Mouse (Mus musculus): ENCODE results near the gene Krtap5-4. TPM values are rescaled to one million over a fixed set of nuclear protein-coding genes. Genes with fewer than 3 reads are reported as not detected.
"Not testable (repeated sequence)": the region's sequence is repeated elsewhere in the genome, so short reads cannot be mapped to it uniquely, and the experiment has no call there.

Krtap5-4 gene
- polyA plus RNA-seq, 1 experiment from 2014 or later = 0.26 TPM

- peaks cover 56% of the 10 kb centered on the region for H3K4me1 ChIP-seq (ENCODE audit: control insufficient read depth, insufficient read depth, low read length)
- H3K36me3 ChIP-seq (ENCODE audit: control insufficient read depth, insufficient read depth, low read length) = no peaks in the 10 kb centered on the region
- no peak for ATAC-seq (replicated peaks; ENCODE audit: insufficient number of reproducible peaks, low FRiP score, low TSS enrichment)
- 56% methylated on average over 3 of the region's 3 CpGs for WGBS (ENCODE audit: insufficient replicate concordance)
- no peak overlapping the region for H3K4me3 ChIP-seq (ENCODE audit: low read depth, low read length)
- H3K27me3 ChIP-seq (ENCODE audit: control insufficient read depth, insufficient read depth, low read length) = no peaks in the 10 kb centered on the region
- no peak overlapping the region for H3K4me2 ChIP-seq
- no peaks in the 10 kb centered on the region for H3K9me3 ChIP-seq (replicated peaks; ENCODE audit: control insufficient read depth, low read length)
- no peak overlapping the region for H3K9ac ChIP-seq (ENCODE audit: low read depth, low read length)
- peak overlapping the region; percentile 97 for H3K27ac ChIP-seq (ENCODE audit: low read depth, low read length)
These were observed 25.2 kb downstream of the Krtap5-4 start for GRCm38 (mm10) chr7:142328507-142328906.

GRCm38 (mm10) chr7:142330271-142330724 lies 26.9 kb downstream of the Krtap5-4 start:
- Histone ChIP-seq H3K27ac (ENCODE audit: low read depth, low read length) (peak overlapping the region; percentile 97), H3K4me3 (ENCODE audit: low read depth, low read length) (no peak overlapping the region), H3K4me2 (no peak overlapping the region), H3K9me3 (replicated peaks; ENCODE audit: control insufficient read depth, low read length) (no peaks in the 10 kb centered on the region), H3K36me3 (ENCODE audit: control insufficient read depth, insufficient read depth, low read length) (no peaks in the 10 kb centered on the region), H3K9ac (ENCODE audit: low read depth, low read length) (peak overlapping the region; percentile 23; the same call in 1 of the 2 replicates), H3K27me3 (ENCODE audit: control insufficient read depth, insufficient read depth, low read length) (no peaks in the 10 kb centered on the region), H3K4me1 (ENCODE audit: control insufficient read depth, insufficient read depth, low read length) (peaks cover 58% of the 10 kb centered on the region)
- peak; percentile 85 for ATAC-seq (replicated peaks; ENCODE audit: insufficient number of reproducible peaks, low FRiP score, low TSS enrichment)
- WGBS (ENCODE audit: insufficient replicate concordance) = 13% methylated on average over 9 of the region's 9 CpGs

- no peak for ATAC-seq (replicated peaks; ENCODE audit: insufficient number of reproducible peaks, low FRiP score, low TSS enrichment)
- Histone ChIP-seq H3K4me3 (ENCODE audit: low read depth, low read length) (no peak overlapping the region), H3K4me2 (no peak overlapping the region), H3K9ac (ENCODE audit: low read depth, low read length) (no peak overlapping the region), H3K27ac (ENCODE audit: low read depth, low read length) (peak overlapping the region; percentile 97), H3K36me3 (ENCODE audit: control insufficient read depth, insufficient read depth, low read length) (no peaks in the 10 kb centered on the region), H3K9me3 (replicated peaks; ENCODE audit: control insufficient read depth, low read length) (no peaks in the 10 kb centered on the region), H3K4me1 (ENCODE audit: control insufficient read depth, insufficient read depth, low read length) (peaks cover 54% of the 10 kb centered on the region), H3K27me3 (ENCODE audit: control insufficient read depth, insufficient read depth, low read length) (no peaks in the 10 kb centered on the region)
- 30% methylated on average over 4 of the region's 4 CpGs for WGBS (ENCODE audit: insufficient replicate concordance)
These were observed 27.9 kb downstream of the Krtap5-4 start for GRCm38 (mm10) chr7:142331281-142331680.

- H3K27me3 ChIP-seq (ENCODE audit: control insufficient read depth, insufficient read depth, low read length); H3K4me2 ChIP-seq; H3K9me3 ChIP-seq (replicated peaks; ENCODE audit: control insufficient read depth, low read length); H3K9ac ChIP-seq (ENCODE audit: low read depth, low read length); ATAC-seq (replicated peaks; ENCODE audit: insufficient number of reproducible peaks, low FRiP score, low TSS enrichment); H3K36me3 ChIP-seq (ENCODE audit: control insufficient read depth, insufficient read depth, low read length); H3K4me3 ChIP-seq (ENCODE audit: low read depth, low read length): not testable (repeated sequence)
- Histone ChIP-seq H3K4me1 (ENCODE audit: control insufficient read depth, insufficient read depth, low read length) (peaks cover 40% of the 10 kb centered on the region), H3K27ac (ENCODE audit: low read depth, low read length) (0 out of 2 replicates have a peak overlapping the region, but pooled peaks have one; percentile 42)
- 43% methylated on average over 3 of the region's 9 CpGs for WGBS (ENCODE audit: insufficient replicate concordance)
These were observed 29.4 kb downstream of the Krtap5-4 start for GRCm38 (mm10) chr7:142332741-142333140.

GRCm38 (mm10) chr7:142334246-142334645 lies 30.9 kb downstream of the Krtap5-4 start:
- no peaks in the 10 kb centered on the region for H3K27me3 ChIP-seq (ENCODE audit: control insufficient read depth, insufficient read depth, low read length)
- H3K27ac ChIP-seq (ENCODE audit: low read depth, low read length) = no peak overlapping the region
- ATAC-seq (replicated peaks; ENCODE audit: insufficient number of reproducible peaks, low FRiP score, low TSS enrichment) = peak; percentile 42
- H3K36me3 ChIP-seq (ENCODE audit: control insufficient read depth, insufficient read depth, low read length) = no peaks in the 10 kb centered on the region
- peaks cover 29% of the 10 kb centered on the region for H3K4me1 ChIP-seq (ENCODE audit: control insufficient read depth, insufficient read depth, low read length)
- no peak overlapping the region for H3K9ac ChIP-seq (ENCODE audit: low read depth, low read length)
- WGBS (ENCODE audit: insufficient replicate concordance) = 3% methylated on average over 3 of the region's 3 CpGs
- no peak overlapping the region for H3K4me3 ChIP-seq (ENCODE audit: low read depth, low read length)
- no peak overlapping the region for H3K4me2 ChIP-seq
- no peaks in the 10 kb centered on the region for H3K9me3 ChIP-seq (replicated peaks; ENCODE audit: control insufficient read depth, low read length)

GRCm38 (mm10) chr7:142335151-142335550 lies 31.8 kb downstream of the Krtap5-4 start:
- Histone ChIP-seq H3K27ac (ENCODE audit: low read depth, low read length) (no peak overlapping the region), H3K4me3 (ENCODE audit: low read depth, low read length) (no peak overlapping the region), H3K9me3 (replicated peaks; ENCODE audit: control insufficient read depth, low read length) (no peaks in the 10 kb centered on the region), H3K9ac (ENCODE audit: low read depth, low read length) (no peak overlapping the region), H3K4me2 (no peak overlapping the region), H3K27me3 (ENCODE audit: control insufficient read depth, insufficient read depth, low read length) (no peaks in the 10 kb centered on the region), H3K36me3 (ENCODE audit: control insufficient read depth, insufficient read depth, low read length) (no peaks in the 10 kb centered on the region), H3K4me1 (ENCODE audit: control insufficient read depth, insufficient read depth, low read length) (peaks cover 20% of the 10 kb centered on the region)
- WGBS (ENCODE audit: insufficient replicate concordance) = 87% methylated on average over 8 of the region's 8 CpGs
- no peak for ATAC-seq (replicated peaks; ENCODE audit: insufficient number of reproducible peaks, low FRiP score, low TSS enrichment)

GRCm38 (mm10) chr7:142340269-142340970 lies 37.1 kb downstream of the Krtap5-4 start:
- no peak overlapping the region for H3K4me2 ChIP-seq
- WGBS (ENCODE audit: insufficient replicate concordance) = 53% methylated on average over 10 of the region's 10 CpGs
- H3K9ac ChIP-seq (ENCODE audit: low read depth, low read length) = no peak overlapping the region; the same call in 1 of the 2 replicates
- ATAC-seq (replicated peaks; ENCODE audit: insufficient number of reproducible peaks, low FRiP score, low TSS enrichment) = no peak
- H3K4me3 ChIP-seq (ENCODE audit: low read depth, low read length) = no peak overlapping the region
- H3K9me3 ChIP-seq (replicated peaks; ENCODE audit: control insufficient read depth, low read length) = no peaks in the 10 kb centered on the region
- H3K36me3 ChIP-seq (ENCODE audit: control insufficient read depth, insufficient read depth, low read length) = no peaks in the 10 kb centered on the region
- no peaks in the 10 kb centered on the region for H3K27me3 ChIP-seq (ENCODE audit: control insufficient read depth, insufficient read depth, low read length)
- no peak overlapping the region for H3K27ac ChIP-seq (ENCODE audit: low read depth, low read length)
- H3K4me1 ChIP-seq (ENCODE audit: control insufficient read depth, insufficient read depth, low read length) = peaks cover 6% of the 10 kb centered on the region

- 64% methylated on average over 10 of the region's 10 CpGs for WGBS (ENCODE audit: insufficient replicate concordance)
- 0 out of 2 replicates have a peak overlapping the region, but pooled peaks have one; percentile 22 for H3K27ac ChIP-seq (ENCODE audit: low read depth, low read length)
- ATAC-seq (replicated peaks; ENCODE audit: insufficient number of reproducible peaks, low FRiP score, low TSS enrichment) = no peak
- 0 out of 2 replicates have a peak overlapping the region, but pooled peaks have one; percentile 10 for H3K9ac ChIP-seq (ENCODE audit: low read depth, low read length)
- no peaks in the 10 kb centered on the region for H3K27me3 ChIP-seq (ENCODE audit: control insufficient read depth, insufficient read depth, low read length)
- H3K4me1 ChIP-seq (ENCODE audit: control insufficient read depth, insufficient read depth, low read length) = peaks cover 6% of the 10 kb centered on the region
- H3K4me2 ChIP-seq = no peak overlapping the region
- no peaks in the 10 kb centered on the region for H3K36me3 ChIP-seq (ENCODE audit: control insufficient read depth, insufficient read depth, low read length)
- no peak overlapping the region for H3K4me3 ChIP-seq (ENCODE audit: low read depth, low read length)
- no peaks in the 10 kb centered on the region for H3K9me3 ChIP-seq (replicated peaks; ENCODE audit: control insufficient read depth, low read length)
These were observed 38.4 kb downstream of the Krtap5-4 start for GRCm38 (mm10) chr7:142341564-142342246.

All from heart, embryonic 11.5 days (tissue).